Mouse (Mus musculus) CH12.LX (cell line): ENCODE results near the gene Cort.

Experiments used
- CHD2 ChIP-seq: IDR thresholded peaks from 2 replicates; pipeline ENCODE4 v1.6.1; 2011; ENCODE audit warnings: low read length, improper control_type of control experiment
- CTCF ChIP-seq, 2 experiments: IDR thresholded peaks in 1 of 2; conservative IDR thresholded peaks in 1 of 2; 2 replicates each; pipeline ENCODE4 v1.5.1; 2011 to 2012; ENCODE audit warnings: low read depth in 2 of 2, low read length in 2 of 2, improper control_type of control experiment in 1 of 2, inconsistent platforms in 1 of 2, mild to moderate bottlenecking in 1 of 2, moderate library complexity in 1 of 2
- E2F4 ChIP-seq: IDR thresholded peaks from 2 replicates; pipeline ENCODE4 v1.6.1; 2011; ENCODE audit warnings: low read depth, low read length, improper control_type of control experiment; ENCODE audit not compliant: insufficient replicate concordance
- MAX ChIP-seq: IDR thresholded peaks from 2 replicates; pipeline ENCODE4 v1.6.1; 2011; ENCODE audit warnings: low read length, improper control_type of control experiment
- MAZ ChIP-seq: IDR thresholded peaks from 2 replicates; pipeline ENCODE4 v1.6.1; 2012; ENCODE audit warnings: low read depth, mild to moderate bottlenecking, inconsistent platforms, low read length, improper control_type of control experiment, moderate library complexity
- MXI1 ChIP-seq: IDR thresholded peaks from 2 replicates; pipeline ENCODE4 v1.6.1; 2011; ENCODE audit warnings: mild to moderate bottlenecking, low read depth, low read length, improper control_type of control experiment
- POLR2A ChIP-seq: IDR thresholded peaks from 2 replicates; pipeline ENCODE4 v1.6.1; 2011; ENCODE audit warnings: low read depth, mild to moderate bottlenecking, improper control_type of control experiment, low read length
- SIN3A ChIP-seq: IDR thresholded peaks from 2 replicates; pipeline ENCODE4 v1.6.1; 2012; ENCODE audit warnings: low read length, improper control_type of control experiment, inconsistent platforms
- TBP ChIP-seq: conservative IDR thresholded peaks from 2 replicates; pipeline ENCODE4 v1.6.1; 2011; ENCODE audit warnings: low read depth, low read length, improper control_type of control experiment
- USF1 ChIP-seq: IDR thresholded peaks from 2 replicates; pipeline ENCODE4 v1.6.1; 2014; ENCODE audit warnings: low read depth, mild to moderate bottlenecking, inconsistent platforms, low read length, improper control_type of control experiment

GRCm38 (mm10) chr4:149128467-149128866 is 1.9 kb upstream of the Cort start:
- no peak for TF ChIP-seq CHD2
- TF ChIP-seq USF1 = no peak
- TF ChIP-seq MAZ = no peak
- TF ChIP-seq MAX = no peak
- no peak for TF ChIP-seq MXI1
- no peak for TF ChIP-seq TBP
- TF ChIP-seq CTCF (conservative IDR thresholded peaks at IDR 0.05 in 1 of 2, IDR thresholded peaks at IDR 0.05 in 1 of 2; ENCODE audit: low read depth in 2 of 2, low read length in 2 of 2) = no peak
- TF ChIP-seq POLR2A = no peak
- no peak for TF ChIP-seq E2F4
- TF ChIP-seq SIN3A = no peak
